Mouse (Mus musculus): Measurements from ENCODE around the gene Cep97.

DNA sequence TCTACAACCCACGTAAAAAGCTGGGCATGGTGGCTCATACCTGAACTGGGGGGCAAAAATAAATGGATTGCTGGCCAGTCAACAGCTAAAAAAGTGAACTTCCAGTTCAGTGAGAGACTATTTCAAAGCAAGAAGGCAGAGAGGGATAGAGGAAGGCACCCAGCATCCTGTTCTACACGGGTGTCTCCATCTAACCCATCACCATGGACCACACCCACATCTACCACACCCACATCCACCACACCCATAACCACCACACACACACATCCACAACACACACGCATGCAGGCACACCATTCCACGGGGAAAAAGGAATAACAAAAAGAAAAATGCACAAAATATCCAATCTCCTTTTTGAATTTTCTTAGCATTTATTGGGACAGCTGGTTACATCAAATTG, 10.6 kb downstream of the Cep97 start:
- TF ChIP-seq CTCF (IDR thresholded peaks at IDR 0.05; ENCODE audit: low read depth, low read length), result no peak
- TF ChIP-seq TAL1 (conservative IDR thresholded peaks at IDR 0.05; ENCODE audit: low read depth, low read length), result no peak
